Mouse (Mus musculus) frontal cortex, postnatal 25 days (tissue): ENCODE measurements around the gene Enkd1.

Experiments used
- DNase-seq, 2 experiments: peaks; one replicate each; pipeline ENCODE4 v3.0.0; 2022; ENCODE audit warnings: low spot score in 2 of 2

The Enkd1 gene

DNA sequence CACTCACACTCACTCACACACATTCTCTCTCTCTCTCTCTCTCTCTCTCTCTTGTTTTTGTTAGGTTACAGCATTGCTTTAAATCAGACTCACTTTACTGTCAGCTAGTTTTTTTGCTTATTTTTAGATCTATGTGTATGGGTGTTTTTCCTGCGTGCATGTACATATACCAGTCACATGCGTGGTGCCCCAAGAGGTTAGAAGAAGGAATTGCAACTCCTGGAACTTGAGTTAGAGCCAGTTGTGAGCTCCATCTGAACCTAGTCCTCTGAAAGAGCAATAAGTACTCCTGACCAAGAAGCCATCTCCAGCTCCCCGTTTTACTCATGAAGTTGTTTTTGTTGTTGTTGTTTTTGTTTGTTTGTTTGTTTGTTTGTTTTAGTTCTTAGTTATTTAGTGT lies 46.8 kb downstream of the Enkd1 start:
- DNase-seq, result no peak

GRCm38 (mm10) chr8:105657641-105658040 lies 50.4 kb downstream of the Enkd1 start:
- DNase-seq, result no peak
